Mouse (Mus musculus): ENCODE data around the gene Rnf5.

Gene Rnf5

GRCm38 (mm10) chr17:34603375-34604060 lies at the start of gene Rnf5:
Gene Rnf5, minus strand, starts transcription at chr17:34603690.
- in situ Hi-C loops (cut with MseI, MboI): no loop called here

- in situ Hi-C loops (cut with MseI, MboI): no loop called here
Measured at GRCm38 (mm10) chr17:34652985-34653384, 49.5 kb upstream of the Rnf5 start.

- in situ Hi-C loops (cut with MseI, MboI): no loop called here
Measured at GRCm38 (mm10) chr17:34652546-34652945, 49.1 kb upstream of the Rnf5 start.

DNA sequence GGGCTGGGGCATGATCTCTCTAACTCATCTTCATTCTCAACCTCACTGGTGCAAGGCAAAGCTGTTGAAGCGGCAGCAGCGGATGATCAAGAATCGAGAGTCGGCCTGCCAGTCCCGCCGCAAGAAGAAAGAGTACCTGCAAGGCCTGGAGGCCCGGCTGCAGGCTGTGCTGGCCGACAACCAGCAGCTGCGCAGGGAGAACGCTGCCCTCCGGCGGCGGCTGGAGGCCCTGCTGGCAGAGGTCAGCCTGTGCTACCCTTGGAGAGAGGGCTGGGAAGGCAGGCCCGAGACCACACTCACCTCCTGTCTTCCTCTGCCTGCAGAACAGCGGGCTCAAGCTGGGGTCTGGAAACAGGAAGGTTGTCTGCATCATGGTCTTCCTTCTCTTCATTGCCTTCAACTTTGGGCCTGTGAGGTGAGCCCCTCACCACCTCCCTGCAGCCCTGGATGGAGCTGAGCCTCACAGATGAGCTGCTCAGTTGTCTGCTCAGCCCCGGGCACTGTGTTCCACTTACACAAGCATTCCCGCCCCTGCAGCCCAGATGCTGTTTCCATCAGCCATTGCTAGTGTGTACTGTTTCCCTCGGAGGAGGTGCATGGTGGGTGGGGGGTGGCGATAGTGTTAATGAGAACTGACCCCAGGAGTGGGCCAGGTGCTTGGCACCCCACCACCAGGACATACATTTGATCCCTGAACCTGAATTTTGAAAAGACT lies 48.2 kb upstream of the Rnf5 start:
- in situ Hi-C loops (cut with MseI, MboI): no loop called here

GRCm38 (mm10) chr17:34650781-34651180 lies 47.3 kb upstream of the Rnf5 start:
- in situ Hi-C loops (cut with MseI, MboI): no loop called here

DNA sequence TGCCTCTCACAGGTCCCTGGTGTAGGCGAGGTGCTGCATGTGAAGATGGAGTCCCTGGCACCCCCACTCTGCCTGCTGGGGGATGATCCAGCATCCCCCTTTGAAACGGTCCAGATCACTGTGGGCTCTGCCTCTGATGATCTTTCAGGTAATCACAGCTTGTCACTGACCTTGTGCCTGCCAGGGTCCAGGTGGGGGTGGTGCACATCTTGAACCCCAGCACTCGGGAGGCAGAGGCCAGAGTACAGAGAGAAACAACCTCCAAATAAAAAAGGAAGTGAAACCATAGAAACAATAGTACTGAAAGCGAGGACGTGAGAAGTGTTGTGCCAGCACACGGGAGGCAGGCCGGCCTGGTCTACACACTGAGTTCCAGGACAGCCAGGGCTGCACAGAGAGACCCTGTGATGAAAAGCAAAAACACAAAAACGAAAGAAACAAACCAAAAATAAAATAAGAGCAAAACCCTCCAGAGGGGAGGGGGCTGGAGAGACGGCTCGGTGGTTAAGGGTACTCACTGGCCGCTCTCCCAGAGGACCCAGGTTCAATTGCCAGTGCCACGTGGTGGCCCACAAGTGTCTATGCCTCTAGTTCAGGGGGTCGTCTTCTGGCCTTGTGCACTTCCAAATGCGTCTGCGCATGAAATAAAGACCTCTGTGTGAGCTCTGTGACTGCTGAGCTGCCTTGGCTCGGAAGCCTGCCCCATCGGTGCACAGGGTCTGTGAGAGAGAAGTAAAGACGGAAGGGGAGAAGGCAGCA lies 45.8 kb upstream of the Rnf5 start:
- in situ Hi-C loops (cut with MseI, MboI): no loop called here

DNA sequence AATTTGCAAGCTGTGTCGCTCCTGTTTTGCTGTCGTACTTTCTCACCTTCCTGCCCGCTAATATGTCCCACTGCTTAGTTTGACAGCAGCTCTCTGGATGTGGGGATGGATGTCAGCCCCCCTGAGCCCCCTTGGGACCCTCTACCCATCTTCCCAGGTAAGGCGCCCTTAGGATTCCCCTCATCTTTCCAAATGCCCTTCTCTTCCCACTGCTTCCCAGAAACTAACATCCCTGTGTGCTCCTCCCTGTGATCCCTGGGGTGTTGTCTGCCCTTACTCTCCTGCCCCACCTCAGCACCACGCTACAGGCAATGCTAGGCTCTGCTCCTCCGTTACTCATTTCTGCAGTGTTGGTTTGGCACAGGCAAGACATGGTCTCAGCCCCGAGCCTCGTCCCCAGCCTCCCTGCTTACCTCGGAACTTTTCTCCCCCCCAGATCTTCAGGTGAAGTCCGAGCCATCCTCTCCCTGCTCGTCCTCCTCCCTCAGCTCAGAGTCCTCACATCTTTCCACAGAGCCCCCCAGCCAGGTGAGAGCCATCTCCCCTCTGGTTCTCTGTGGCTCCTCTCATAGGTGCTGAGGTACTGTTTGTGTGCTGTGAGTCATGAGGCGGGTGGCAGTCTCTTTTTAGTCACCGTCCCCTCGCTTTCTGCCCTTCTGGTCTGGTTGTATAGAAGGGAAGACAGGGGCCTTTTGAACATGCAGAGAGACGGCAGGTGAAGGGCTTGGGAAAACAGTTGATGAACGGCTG lies 44.8 kb upstream of the Rnf5 start:
- in situ Hi-C loops (cut with MseI, MboI): no loop called here

DNA sequence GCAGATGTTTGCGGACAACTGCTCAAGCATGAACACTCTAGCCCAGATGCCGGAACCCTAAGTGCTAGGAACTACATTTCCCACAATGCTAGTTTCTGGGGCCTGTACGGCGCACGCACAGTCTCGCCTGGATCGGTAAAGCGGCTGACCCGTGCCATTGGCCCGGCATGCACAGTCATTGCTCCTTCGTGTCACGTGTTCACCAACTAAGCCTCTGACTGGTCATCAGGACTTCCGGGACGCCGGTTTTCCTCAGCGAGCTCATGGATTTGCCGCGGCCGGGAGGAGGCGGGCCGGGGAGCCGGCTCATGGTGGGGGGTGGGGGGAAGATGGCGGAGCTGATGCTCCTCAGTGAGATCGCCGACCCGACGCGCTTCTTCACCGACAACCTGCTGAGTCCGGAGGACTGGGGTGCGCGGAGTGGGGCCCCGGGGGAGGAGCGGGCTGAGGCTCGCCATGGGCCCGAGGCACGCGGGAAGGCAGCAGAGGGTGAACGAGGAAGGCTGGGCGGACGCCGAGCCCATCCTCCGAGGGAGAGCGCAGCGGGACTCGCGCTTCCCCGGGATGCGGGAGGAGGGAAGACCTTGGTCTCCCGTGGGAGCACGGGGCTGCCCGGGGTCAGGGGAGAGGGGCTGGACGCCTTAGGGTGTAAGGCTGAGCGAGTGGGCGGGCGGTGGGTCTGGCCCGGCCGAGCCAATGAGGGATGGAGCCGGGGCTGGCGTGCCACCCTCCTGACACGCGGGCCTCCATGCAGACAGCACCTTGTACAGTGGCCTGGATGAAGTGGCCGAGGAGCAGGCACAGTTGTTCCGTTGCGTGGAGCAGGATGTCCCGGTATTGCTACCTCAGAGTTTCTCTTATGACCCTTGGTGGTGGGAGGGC lies 43.7 kb upstream of the Rnf5 start, which contains the start of gene Atf6b:
Atf6b (plus strand) TSS at position 241 of the 882 bp plus-strand sequence.
- in situ Hi-C loops (cut with MseI, MboI): no loop called here

- in situ Hi-C loops (cut with MseI, MboI): no loop called here
Measured at GRCm38 (mm10) chr17:34645831-34646511, 42.5 kb upstream of the Rnf5 start.

DNA sequence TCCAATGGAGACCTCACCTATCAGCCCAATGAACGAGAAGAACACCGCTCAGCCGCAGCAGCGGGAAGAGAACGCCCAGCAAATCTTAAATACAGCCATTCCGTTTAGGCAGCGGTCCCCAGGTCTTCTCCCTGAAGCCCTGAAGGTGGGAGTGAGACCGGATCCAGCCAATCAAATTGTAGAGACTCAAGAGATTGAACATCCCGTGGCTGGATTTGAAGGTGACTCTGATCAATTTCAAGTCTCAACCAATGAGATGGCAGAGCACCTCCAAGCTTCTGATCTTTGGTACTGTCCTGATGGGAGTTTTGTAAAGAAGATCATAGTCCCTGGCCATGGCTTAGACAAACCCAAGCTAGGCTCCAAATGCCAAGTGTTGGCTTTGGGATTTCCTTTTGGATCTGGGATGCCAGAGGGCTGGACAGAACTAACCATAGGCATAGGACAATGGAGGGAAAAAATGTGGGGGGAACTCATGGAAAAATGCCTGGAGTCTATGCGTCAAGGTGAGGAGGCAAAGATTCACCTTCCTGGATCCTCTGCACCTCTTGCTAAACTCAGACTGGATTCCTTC lies 41.9 kb upstream of the Rnf5 start:
- in situ Hi-C loops (cut with MseI, MboI): no loop called here

GRCm38 (mm10) chr17:34644608-34645007 lies 41.1 kb upstream of the Rnf5 start, which contains the start of gene Fkbpl:
Gene Fkbpl, plus strand, starts transcription at chr17:34644764.
- in situ Hi-C loops (cut with MseI, MboI): no loop called here

GRCm38 (mm10) chr17:34643944-34644343 lies 40.5 kb upstream of the Rnf5 start:
- in situ Hi-C loops (cut with MseI, MboI): no loop called here

GRCm38 (mm10) chr17:34643379-34643778 lies 39.9 kb upstream of the Rnf5 start:
- in situ Hi-C loops (cut with MseI, MboI): no loop called here

- in situ Hi-C loops (cut with MseI, MboI): no loop called here
Measured at GRCm38 (mm10) chr17:34641945-34642344, 38.5 kb upstream of the Rnf5 start.

DNA sequence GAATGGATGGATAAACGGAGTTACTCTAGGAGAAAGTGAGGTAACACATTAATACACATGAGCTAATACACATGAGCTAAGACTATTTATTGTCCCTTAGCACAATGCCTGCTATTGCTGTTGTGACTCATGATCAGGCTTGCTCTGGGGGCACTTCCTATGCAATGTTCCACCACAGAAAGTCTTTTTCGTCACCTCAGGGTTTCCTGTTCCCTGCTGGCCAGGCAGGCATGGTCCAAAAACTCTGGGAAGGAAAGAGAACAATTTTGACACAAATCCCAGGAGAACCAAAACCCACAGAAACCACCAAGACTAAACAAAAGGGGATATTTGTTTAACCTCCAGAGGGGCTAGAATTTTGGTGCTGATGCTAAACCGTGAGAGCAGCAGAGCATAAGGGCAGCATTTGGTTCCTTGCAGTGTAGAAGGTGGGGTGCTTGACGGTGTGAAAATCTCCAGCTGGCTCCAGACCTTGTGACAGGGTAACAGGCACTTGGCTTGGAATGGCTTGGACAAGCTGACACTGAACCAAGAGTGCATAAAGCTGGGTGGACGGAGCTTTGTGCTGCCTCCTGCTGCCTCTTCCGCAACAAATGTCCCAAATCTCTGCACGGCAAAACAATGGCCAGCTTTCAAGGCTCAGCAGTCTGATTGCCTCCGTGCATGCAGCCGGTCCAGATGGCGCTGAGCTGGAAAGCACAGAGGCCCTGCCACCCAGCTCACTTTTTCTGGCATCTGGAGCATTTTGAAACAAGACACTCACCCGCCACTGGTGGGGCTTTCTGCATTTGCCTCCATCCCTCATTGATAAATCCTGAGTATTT lies 37.5 kb upstream of the Rnf5 start:
- in situ Hi-C loops (cut with MseI, MboI): no loop called here

DNA sequence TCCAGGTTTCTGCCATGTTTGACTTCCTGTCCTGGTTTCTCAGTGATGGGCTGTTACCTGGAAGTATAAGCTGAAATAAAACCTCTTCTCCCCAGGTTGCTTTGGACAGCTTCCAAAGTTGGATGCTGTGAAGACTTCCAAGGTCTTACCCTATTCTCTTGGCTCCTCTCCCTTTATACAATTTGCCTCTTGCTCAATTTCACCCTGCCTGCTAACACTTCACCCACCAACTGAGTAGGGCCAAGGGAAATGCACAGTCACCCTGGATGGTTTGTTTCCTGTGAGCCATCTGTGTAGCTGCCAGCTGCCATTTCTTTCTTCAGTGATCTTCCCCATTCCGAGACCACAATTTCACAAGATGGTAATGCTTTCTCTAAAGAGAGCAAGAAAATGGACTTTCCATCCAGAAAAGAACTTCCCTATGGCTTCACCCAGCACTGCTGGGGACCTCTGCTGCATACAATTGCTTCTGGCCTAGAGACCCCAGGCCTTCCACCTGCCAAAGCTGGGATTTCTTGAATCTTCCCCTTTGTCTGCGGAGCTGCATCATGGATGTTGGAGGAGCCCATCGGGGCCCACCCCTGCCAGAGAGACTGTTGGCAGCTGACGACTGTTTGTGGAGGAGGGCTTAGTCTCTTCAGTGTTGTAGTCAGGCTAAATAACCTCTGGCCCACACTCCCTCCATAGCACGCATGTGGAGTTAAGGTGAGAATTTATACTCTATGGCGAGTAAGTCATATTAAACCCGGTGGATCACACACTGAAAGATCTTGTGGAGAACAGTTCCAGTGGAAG lies 36.2 kb upstream of the Rnf5 start:
- in situ Hi-C loops (cut with MseI, MboI): no loop called here

GRCm38 (mm10) chr17:34637459-34637858 lies 34.0 kb upstream of the Rnf5 start:
- in situ Hi-C loops (cut with MseI, MboI): no loop called here

GRCm38 (mm10) chr17:34635671-34636070 lies 32.2 kb upstream of the Rnf5 start:
- in situ Hi-C loops (cut with MseI, MboI): no loop called here
